Mouse (Mus musculus): ENCODE data around the gene Rexo1. TPM values are rescaled to one million over a fixed set of nuclear protein-coding genes. Genes with fewer than 3 reads are reported as not detected.

The Rexo1 gene
- polyA plus RNA-seq, 1 experiment from 2014 or later: 28.0 TPM

- H3K27me3 ChIP-seq: peaks cover 66% of the 10 kb centered on the region
- peak overlapping the region; percentile 11 for H3K4me3 ChIP-seq
- no peaks in the 10 kb centered on the region for H3K9me3 ChIP-seq
- peak overlapping the region; percentile 52 for H3K9ac ChIP-seq
- 12% methylated on average over 19 of the region's 19 CpGs for WGBS
- H3K36me3 ChIP-seq: no peaks in the 10 kb centered on the region
- ATAC-seq (ENCODE audit: low read depth): no peak
- H3K4me1 ChIP-seq (replicated peaks): peaks cover 10% of the 10 kb centered on the region
- no peak overlapping the region for H3K27ac ChIP-seq (replicated peaks)
- H3K4me2 ChIP-seq: peak overlapping the region; percentile 42
These were observed 47.6 kb downstream of the Rexo1 start for GRCm38 (mm10) chr10:80513739-80514138.

GRCm38 (mm10) chr10:80510273-80510660, 51.1 kb downstream of the Rexo1 start:
- H3K27ac ChIP-seq (replicated peaks): no peak overlapping the region
- WGBS: 55% methylated on average over 10 of the region's 10 CpGs
- no peak overlapping the region for H3K4me2 ChIP-seq
- peaks cover 10% of the 10 kb centered on the region for H3K4me1 ChIP-seq (replicated peaks)
- no peaks in the 10 kb centered on the region for H3K36me3 ChIP-seq
- H3K9me3 ChIP-seq: no peaks in the 10 kb centered on the region
- H3K9ac ChIP-seq: peak overlapping the region; percentile 34; the same call in 1 of the 2 replicates
- no peak overlapping the region for H3K4me3 ChIP-seq
- H3K27me3 ChIP-seq: peaks cover 89% of the 10 kb centered on the region
- no peak for ATAC-seq (ENCODE audit: low read depth)

- Histone ChIP-seq H3K4me2 (peak overlapping the region; percentile 52), H3K27ac (replicated peaks) (no peak overlapping the region), H3K4me1 (replicated peaks) (peaks cover 10% of the 10 kb centered on the region), H3K27me3 (peaks cover 90% of the 10 kb centered on the region), H3K4me3 (peak overlapping the region; percentile 21), H3K36me3 (no peaks in the 10 kb centered on the region), H3K9ac (peak overlapping the region; percentile 34; the same call in 1 of the 2 replicates), H3K9me3 (no peaks in the 10 kb centered on the region)
- 11% methylated on average over 20 of the region's 20 CpGs for whole genome bisulfite sequencing
- no peak; the same call in 1 of the 2 replicates for ATAC-seq (ENCODE audit: low read depth)
These were observed 51.7 kb downstream of the Rexo1 start for GRCm38 (mm10) chr10:80509412-80510272.

- Histone ChIP-seq H3K4me3 (no peak overlapping the region), H3K4me1 (replicated peaks) (peaks cover 6% of the 10 kb centered on the region), H3K36me3 (no peaks in the 10 kb centered on the region), H3K9me3 (no peaks in the 10 kb centered on the region), H3K4me2 (no peak overlapping the region), H3K27me3 (peaks cover 88% of the 10 kb centered on the region), H3K27ac (replicated peaks) (no peak overlapping the region), H3K9ac (no peak overlapping the region)
- ATAC-seq (ENCODE audit: low read depth): no peak
- WGBS: 2% methylated on average over 11 of the region's 11 CpGs
These were observed 55.1 kb downstream of the Rexo1 start for GRCm38 (mm10) chr10:80506222-80506621.

GRCm38 (mm10) chr10:80504724-80505123, 56.6 kb downstream of the Rexo1 start:
- H3K9ac ChIP-seq: no peak overlapping the region
- whole genome bisulfite sequencing: 3% methylated on average over 9 of the region's 9 CpGs
- no peaks in the 10 kb centered on the region for H3K36me3 ChIP-seq
- H3K27ac ChIP-seq (replicated peaks): no peak overlapping the region
- no peak for ATAC-seq (ENCODE audit: low read depth)
- no peak overlapping the region for H3K4me3 ChIP-seq
- H3K4me1 ChIP-seq (replicated peaks): peaks cover 3% of the 10 kb centered on the region
- peaks cover 90% of the 10 kb centered on the region for H3K27me3 ChIP-seq
- H3K9me3 ChIP-seq: no peaks in the 10 kb centered on the region
- H3K4me2 ChIP-seq: no peak overlapping the region

GRCm38 (mm10) chr10:80503599-80504220, 57.6 kb downstream of the Rexo1 start:
- H3K4me3 ChIP-seq: no peak overlapping the region; the same call in 1 of the 2 replicates
- no peaks in the 10 kb centered on the region for H3K4me1 ChIP-seq (replicated peaks)
- H3K27ac ChIP-seq (replicated peaks): no peak overlapping the region
- WGBS: under 1% methylated on average over 27 of the region's 27 CpGs
- no peaks in the 10 kb centered on the region for H3K9me3 ChIP-seq
- ATAC-seq (ENCODE audit: low read depth): no peak
- peaks cover 90% of the 10 kb centered on the region for H3K27me3 ChIP-seq
- no peak overlapping the region for H3K4me2 ChIP-seq
- no peaks in the 10 kb centered on the region for H3K36me3 ChIP-seq
- 0 out of 2 replicates have a peak overlapping the region, but pooled peaks have one; percentile 12 for H3K9ac ChIP-seq

GRCm38 (mm10) chr10:80502819-80503314, 58.5 kb downstream of the Rexo1 start:
- Histone ChIP-seq H3K36me3 (no peaks in the 10 kb centered on the region), H3K4me2 (no peak overlapping the region), H3K27ac (replicated peaks) (no peak overlapping the region), H3K4me1 (replicated peaks) (no peaks in the 10 kb centered on the region), H3K9ac (no peak overlapping the region), H3K9me3 (no peaks in the 10 kb centered on the region), H3K4me3 (no peak overlapping the region), H3K27me3 (peaks cover 93% of the 10 kb centered on the region)
- under 1% methylated on average over 22 of the region's 22 CpGs for WGBS
- no peak for ATAC-seq (ENCODE audit: low read depth)

GRCm38 (mm10) chr10:80502291-80502690, 59.1 kb downstream of the Rexo1 start:
- H3K9ac ChIP-seq: no peak overlapping the region
- no peaks in the 10 kb centered on the region for H3K9me3 ChIP-seq
- H3K27ac ChIP-seq (replicated peaks): no peak overlapping the region
- no peak overlapping the region for H3K4me3 ChIP-seq
- H3K4me2 ChIP-seq: no peak overlapping the region
- no peak for ATAC-seq (ENCODE audit: low read depth)
- WGBS: 1% methylated on average over 7 of the region's 7 CpGs
- no peaks in the 10 kb centered on the region; the same call in 1 of the 2 replicates for H3K4me1 ChIP-seq (replicated peaks)
- peaks cover 93% of the 10 kb centered on the region for H3K27me3 ChIP-seq
- no peaks in the 10 kb centered on the region for H3K36me3 ChIP-seq

GRCm38 (mm10) chr10:80496421-80496820, 64.9 kb downstream of the Rexo1 start:
- Histone ChIP-seq H3K4me3 (peak overlapping the region; percentile 39), H3K4me2 (peak overlapping the region; percentile 62), H3K27ac (replicated peaks) (peak overlapping the region; percentile 18; the same call in 1 of the 2 replicates), H3K4me1 (replicated peaks) (peaks cover 29% of the 10 kb centered on the region), H3K27me3 (peaks cover 99% of the 10 kb centered on the region), H3K9me3 (no peaks in the 10 kb centered on the region), H3K9ac (peak overlapping the region; percentile 61), H3K36me3 (no peaks in the 10 kb centered on the region)
- under 1% methylated on average over 20 of the region's 20 CpGs for WGBS
- ATAC-seq (ENCODE audit: low read depth): no peak

GRCm38 (mm10) chr10:80495901-80496300, 65.5 kb downstream of the Rexo1 start:
- H3K27ac ChIP-seq (replicated peaks): 0 out of 2 replicates have a peak overlapping the region, but pooled peaks have one; percentile 18
- WGBS: under 1% methylated on average over 35 of the region's 35 CpGs
- no peaks in the 10 kb centered on the region for H3K9me3 ChIP-seq
- H3K9ac ChIP-seq: peak overlapping the region; percentile 61
- H3K4me2 ChIP-seq: peak overlapping the region; percentile 62
- no peaks in the 10 kb centered on the region for H3K36me3 ChIP-seq
- ATAC-seq (ENCODE audit: low read depth): no peak
- peaks cover 29% of the 10 kb centered on the region for H3K4me1 ChIP-seq (replicated peaks)
- H3K4me3 ChIP-seq: peak overlapping the region; percentile 39
- H3K27me3 ChIP-seq: peaks cover 99% of the 10 kb centered on the region

- no peak within 1 kb of the TSS for H3K27ac ChIP-seq (replicated peaks)
- no peaks in the 10 kb centered on the region for H3K9me3 ChIP-seq
- H3K27me3 ChIP-seq: peaks cover 99% of the 10 kb centered on the region
- under 1% methylated on average over 31 of the region's 42 CpGs for WGBS
- ATAC-seq (ENCODE audit: low read depth): 0 out of 2 replicates have a peak, but pooled peaks have one; percentile 17
- H3K36me3 ChIP-seq: no peaks in the 10 kb centered on the region
- peaks cover 29% of the 10 kb centered on the region for H3K4me1 ChIP-seq (replicated peaks)
- H3K4me2 ChIP-seq: peak within 1 kb of the TSS; percentile 62
- H3K4me3 ChIP-seq: peak within 1 kb of the TSS; percentile 39
- H3K9ac ChIP-seq: peak within 1 kb of the TSS; percentile 61
These were observed 66.6 kb downstream of the Rexo1 start, which contains the start of gene Onecut3 for GRCm38 (mm10) chr10:80494732-80495131. TSS of gene Onecut3 (plus strand) at chr10:80494835.
